Mouse (Mus musculus): ENCODE data around the gene Crtac1. TPM values are rescaled to one million over a fixed set of nuclear protein-coding genes. Genes with fewer than 3 reads are reported as not detected.
A peak's percentile ranks its signal among the peaks of the same experiment; 100 is the strongest.

The Crtac1 gene
- total RNA-seq, 1 experiment: 2.0 TPM

DNA sequence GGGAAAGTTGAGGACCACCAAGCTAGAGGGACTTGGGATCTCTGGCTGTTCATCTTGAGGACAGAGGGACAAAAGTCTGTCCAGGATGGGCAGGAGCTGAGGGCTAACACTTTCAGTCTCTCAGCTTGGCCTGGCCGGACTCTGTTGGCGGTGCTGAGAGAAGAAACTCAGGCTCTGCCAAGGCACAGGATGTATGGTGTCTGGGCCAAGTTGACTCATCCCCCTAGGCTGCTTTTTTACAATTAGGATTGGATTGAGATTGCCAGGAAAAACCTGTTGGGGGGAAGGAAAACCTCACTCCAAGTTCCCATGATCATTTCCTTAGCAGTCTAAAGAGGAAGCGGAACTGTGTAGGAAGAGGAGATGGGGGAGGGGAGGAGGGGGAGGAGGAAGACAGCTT, 173.6 kb downstream of the Crtac1 start:
- H3K27ac ChIP-seq (ENCODE audit: insufficient read depth, low read depth, low read length, poor library complexity, severe bottlenecking): no peak overlapping the region
- H3K36me3 ChIP-seq (ENCODE audit: control insufficient read depth, insufficient read depth, low read length, poor library complexity, severe bottlenecking): no peaks in the 10 kb centered on the region
- H3K4me1 ChIP-seq (ENCODE audit: control insufficient read depth in 2 of 2, insufficient read depth in 2 of 2, low read length in 2 of 2, poor library complexity in 1 of 2): no peaks in the 10 kb centered on the region
- in situ Hi-C loops (cut with MboI; ENCODE audit: low sequenced_read_pairs in 2 of 2, unreplicated experiment in 2 of 2): no loop called here
- H3K4me3 ChIP-seq (ENCODE audit: insufficient read depth in 1 of 2, low read depth in 1 of 2, low read length in 2 of 2, poor library complexity in 1 of 2, severe bottlenecking in 1 of 2): no peak overlapping the region
- H3K9me3 ChIP-seq (ENCODE audit: control insufficient read depth, insufficient read depth, low read depth, low read length): no peaks in the 10 kb centered on the region
- TF ChIP-seq ZC3H11A (IDR thresholded peaks at IDR 0.05; ENCODE audit: borderline replicate concordance, low read depth, low read length): no peak
- DNase-seq (ENCODE audit: low read depth, low spot score): no peak
- H3K9ac ChIP-seq (ENCODE audit: insufficient read depth, low read depth, low read length, poor library complexity, severe bottlenecking): no peak overlapping the region

DNA sequence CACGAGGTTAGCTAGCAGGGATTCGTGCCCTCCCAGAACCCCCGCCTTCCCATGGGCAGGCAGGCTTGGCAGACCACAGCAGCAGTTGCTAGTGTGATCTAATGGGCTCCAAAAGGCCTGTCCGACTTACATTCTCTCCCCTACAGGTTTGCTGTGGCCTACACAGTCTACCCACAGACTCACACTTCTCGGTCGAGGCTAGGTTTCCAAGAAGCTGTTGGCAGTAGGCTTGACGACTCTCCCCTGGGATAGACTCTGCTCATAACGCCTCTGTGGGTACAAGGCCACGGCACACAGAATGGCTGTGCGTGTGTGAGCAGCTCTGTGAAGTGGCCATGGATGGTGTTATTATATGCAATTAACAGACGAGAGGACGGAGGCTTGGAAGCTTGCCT, 174.3 kb downstream of the Crtac1 start:
- H3K9me3 ChIP-seq (ENCODE audit: control insufficient read depth, insufficient read depth, low read depth, low read length): no peaks in the 10 kb centered on the region
- no peaks in the 10 kb centered on the region for H3K4me1 ChIP-seq (ENCODE audit: control insufficient read depth in 2 of 2, insufficient read depth in 2 of 2, low read length in 2 of 2, poor library complexity in 1 of 2)
- DNase-seq (ENCODE audit: low read depth, low spot score): no peak
- in situ Hi-C loops (cut with MboI; ENCODE audit: low sequenced_read_pairs in 2 of 2, unreplicated experiment in 2 of 2): no loop called here
- no peaks in the 10 kb centered on the region for H3K36me3 ChIP-seq (ENCODE audit: control insufficient read depth, insufficient read depth, low read length, poor library complexity, severe bottlenecking)
- TF ChIP-seq ZC3H11A (IDR thresholded peaks at IDR 0.05; ENCODE audit: borderline replicate concordance, low read depth, low read length): no peak
- no peak for TF ChIP-seq MAFK (IDR thresholded peaks at IDR 0.05; ENCODE audit: insufficient read depth, low read depth, low read length)
- no peak overlapping the region for H3K27ac ChIP-seq (ENCODE audit: insufficient read depth, low read depth, low read length, poor library complexity, severe bottlenecking)
- no peak overlapping the region for H3K4me3 ChIP-seq (ENCODE audit: insufficient read depth in 1 of 2, low read depth in 1 of 2, low read length in 2 of 2, poor library complexity in 1 of 2, severe bottlenecking in 1 of 2)
- H3K9ac ChIP-seq (ENCODE audit: insufficient read depth, low read depth, low read length, poor library complexity, severe bottlenecking): no peak overlapping the region

DNA sequence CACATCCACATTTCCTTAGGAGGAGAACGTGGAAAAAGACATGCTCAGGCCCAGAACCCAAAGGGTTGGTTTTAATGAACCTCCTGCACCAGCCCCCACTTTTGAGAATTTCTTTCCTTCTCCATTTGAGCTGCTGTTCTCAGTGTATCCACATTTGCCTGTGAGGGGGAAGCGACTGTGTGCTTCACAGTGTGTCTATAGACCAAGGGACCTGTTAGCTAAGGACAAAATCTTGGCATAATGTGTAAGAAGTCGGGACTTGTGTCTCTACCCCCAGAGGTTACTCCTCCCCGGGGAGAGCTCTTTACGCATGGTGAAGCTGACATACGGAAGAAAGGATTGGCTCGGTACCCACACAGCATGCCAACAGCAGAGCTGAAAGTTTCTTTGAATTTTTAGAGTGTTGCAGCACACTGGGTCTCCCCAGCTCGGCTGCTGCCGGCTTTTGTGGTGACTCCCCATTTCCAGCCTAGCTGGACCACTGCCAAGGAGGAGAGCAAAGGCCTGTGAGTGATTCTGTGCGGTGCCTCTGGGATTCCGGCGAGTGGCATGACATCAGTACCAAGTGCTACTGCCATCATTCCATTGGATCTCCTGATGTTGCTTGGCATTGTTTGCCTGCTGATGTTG, 174.9 kb downstream of the Crtac1 start:
- Histone ChIP-seq H3K27ac (ENCODE audit: insufficient read depth, low read depth, low read length, poor library complexity, severe bottlenecking) (no peak overlapping the region), H3K9me3 (ENCODE audit: control insufficient read depth, insufficient read depth, low read depth, low read length) (no peaks in the 10 kb centered on the region), H3K4me1 (ENCODE audit: control insufficient read depth in 2 of 2, insufficient read depth in 2 of 2, low read length in 2 of 2, poor library complexity in 1 of 2) (no peaks in the 10 kb centered on the region), H3K36me3 (ENCODE audit: control insufficient read depth, insufficient read depth, low read length, poor library complexity, severe bottlenecking) (no peaks in the 10 kb centered on the region), H3K9ac (ENCODE audit: insufficient read depth, low read depth, low read length, poor library complexity, severe bottlenecking) (no peak overlapping the region), H3K4me3 (ENCODE audit: insufficient read depth in 1 of 2, low read depth in 1 of 2, low read length in 2 of 2, poor library complexity in 1 of 2, severe bottlenecking in 1 of 2) (no peak overlapping the region)
- in situ Hi-C loops (cut with MboI; ENCODE audit: low sequenced_read_pairs in 2 of 2, unreplicated experiment in 2 of 2): no loop called here
- TF ChIP-seq HCFC1 (IDR thresholded peaks at IDR 0.05; ENCODE audit: borderline replicate concordance, insufficient read depth, low read length) (no peak), CHD2 (IDR thresholded peaks at IDR 0.05; ENCODE audit: low read depth, low read length) (no peak), ZNF384 (IDR thresholded peaks at IDR 0.05; ENCODE audit: low read depth, low read length) (no peak), ZC3H11A (IDR thresholded peaks at IDR 0.05; ENCODE audit: borderline replicate concordance, low read depth, low read length) (no peak)
- DNase-seq (ENCODE audit: low read depth, low spot score): no peak

DNA sequence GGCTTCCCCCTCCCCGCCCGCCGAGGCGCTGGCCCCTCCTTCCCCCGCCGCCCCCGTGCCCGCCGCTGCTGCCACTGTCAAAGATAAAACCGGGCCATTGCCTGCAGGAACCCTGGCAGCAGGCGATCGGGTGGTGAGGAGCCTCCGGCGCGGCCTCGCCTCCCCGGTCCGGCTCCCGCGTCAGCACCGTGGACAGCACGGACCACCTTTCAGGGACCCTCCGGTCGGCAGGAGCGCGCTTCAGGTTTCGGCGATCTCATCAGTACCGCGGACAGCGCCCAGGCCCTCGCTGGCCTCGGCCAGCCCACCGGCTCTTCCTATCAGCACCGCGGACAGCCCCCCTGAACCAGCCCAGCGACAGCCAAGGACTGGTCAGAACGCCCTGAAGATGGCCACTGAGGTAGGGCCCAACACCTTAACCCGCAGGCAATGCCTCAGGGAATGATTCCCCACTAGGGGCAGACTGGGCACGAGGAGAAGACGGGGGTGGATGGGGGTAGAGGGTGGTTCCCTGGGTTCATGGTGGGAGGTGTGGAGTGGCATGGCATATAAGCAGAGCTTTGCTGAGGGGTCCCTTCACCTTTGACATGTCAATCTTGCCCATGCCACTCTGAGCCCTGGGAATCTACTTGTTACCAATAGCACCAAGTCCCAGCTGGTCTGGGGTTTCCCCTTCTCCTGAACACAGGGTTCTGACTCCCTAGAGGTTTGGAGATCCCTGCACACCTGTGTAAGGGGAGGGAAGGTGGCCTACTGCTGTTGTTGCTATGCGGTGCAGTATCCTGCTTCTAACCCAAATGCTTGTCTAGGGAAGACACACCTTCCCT, 175.6 kb downstream of the Crtac1 start:
- Histone ChIP-seq H3K4me1 (ENCODE audit: control insufficient read depth in 2 of 2, insufficient read depth in 2 of 2, low read length in 2 of 2, poor library complexity in 1 of 2) (no peaks in the 10 kb centered on the region), H3K27ac (ENCODE audit: insufficient read depth, low read depth, low read length, poor library complexity, severe bottlenecking) (no peak overlapping the region), H3K9ac (ENCODE audit: insufficient read depth, low read depth, low read length, poor library complexity, severe bottlenecking) (no peak overlapping the region), H3K9me3 (ENCODE audit: control insufficient read depth, insufficient read depth, low read depth, low read length) (no peaks in the 10 kb centered on the region), H3K4me3 (ENCODE audit: insufficient read depth in 1 of 2, low read depth in 1 of 2, low read length in 2 of 2, poor library complexity in 1 of 2, severe bottlenecking in 1 of 2) (peak overlapping the region in 1 of 2 experiments; percentile 55; a peak in 2 of 4 replicates), H3K36me3 (ENCODE audit: control insufficient read depth, insufficient read depth, low read length, poor library complexity, severe bottlenecking) (no peaks in the 10 kb centered on the region)
- DNase-seq (ENCODE audit: low read depth, low spot score): peak; percentile 81
- peak; percentile 49; the same call in 1 of the 2 replicates for TF ChIP-seq HCFC1 (IDR thresholded peaks at IDR 0.05; ENCODE audit: borderline replicate concordance, insufficient read depth, low read length)
- no peak for TF ChIP-seq CHD2 (IDR thresholded peaks at IDR 0.05; ENCODE audit: low read depth, low read length)
- in situ Hi-C loops (cut with MboI; ENCODE audit: low sequenced_read_pairs in 2 of 2, unreplicated experiment in 2 of 2): no loop called here

DNA sequence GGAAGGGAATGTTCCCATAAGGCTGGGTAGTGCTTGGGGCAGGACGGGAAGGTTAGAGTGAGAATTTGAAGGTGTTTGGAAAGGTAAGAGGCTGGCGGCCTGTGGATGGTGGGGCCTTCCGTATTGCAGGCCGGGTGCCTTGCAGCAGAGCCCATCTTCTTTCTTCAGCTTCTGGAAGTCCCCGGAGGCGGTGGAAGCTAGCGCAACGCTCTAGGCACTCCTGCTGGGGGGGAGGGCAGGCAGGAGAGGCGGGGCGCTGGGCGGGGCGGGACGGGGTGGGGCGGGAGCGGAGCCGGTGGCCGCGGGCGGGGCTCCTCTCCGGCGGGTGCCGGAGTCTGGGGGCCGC, 176.2 kb downstream of the Crtac1 start:
- no peaks in the 10 kb centered on the region for H3K9me3 ChIP-seq (ENCODE audit: control insufficient read depth, insufficient read depth, low read depth, low read length)
- no peaks in the 10 kb centered on the region for H3K36me3 ChIP-seq (ENCODE audit: control insufficient read depth, insufficient read depth, low read length, poor library complexity, severe bottlenecking)
- in situ Hi-C loops (cut with MboI; ENCODE audit: low sequenced_read_pairs in 2 of 2, unreplicated experiment in 2 of 2): no loop called here
- no peaks in the 10 kb centered on the region for H3K4me1 ChIP-seq (ENCODE audit: control insufficient read depth in 2 of 2, insufficient read depth in 2 of 2, low read length in 2 of 2, poor library complexity in 1 of 2)
- peak overlapping the region in 1 of 2 experiments; percentile 55; a peak in 2 of 4 replicates for H3K4me3 ChIP-seq (ENCODE audit: insufficient read depth in 1 of 2, low read depth in 1 of 2, low read length in 2 of 2, poor library complexity in 1 of 2, severe bottlenecking in 1 of 2)
- TF ChIP-seq HCFC1 (IDR thresholded peaks at IDR 0.05; ENCODE audit: borderline replicate concordance, insufficient read depth, low read length) (no peak), ZC3H11A (IDR thresholded peaks at IDR 0.05; ENCODE audit: borderline replicate concordance, low read depth, low read length) (no peak), ZNF384 (IDR thresholded peaks at IDR 0.05; ENCODE audit: low read depth, low read length) (no peak), MAFK (IDR thresholded peaks at IDR 0.05; ENCODE audit: insufficient read depth, low read depth, low read length) (no peak), CHD2 (IDR thresholded peaks at IDR 0.05; ENCODE audit: low read depth, low read length) (no peak)
- no peak overlapping the region for H3K27ac ChIP-seq (ENCODE audit: insufficient read depth, low read depth, low read length, poor library complexity, severe bottlenecking)
- no peak for DNase-seq (ENCODE audit: low read depth, low spot score)
- H3K9ac ChIP-seq (ENCODE audit: insufficient read depth, low read depth, low read length, poor library complexity, severe bottlenecking): no peak overlapping the region

Data from ES-E14 (cell line).